Mouse (Mus musculus) cerebral cortex, adult 2 months (tissue): ENCODE data around the gene Ipo9.

ENCODE experiments used
- WGBS: fragments of 180-500 bp; shearing (Covaris S2); methylation state at CpG from one replicate; pipeline ENCODE4 v1.1.7; 2018; 5-methylcytosine and 5-hydroxymethylcytosine counted together

Ipo9 gene

DNA sequence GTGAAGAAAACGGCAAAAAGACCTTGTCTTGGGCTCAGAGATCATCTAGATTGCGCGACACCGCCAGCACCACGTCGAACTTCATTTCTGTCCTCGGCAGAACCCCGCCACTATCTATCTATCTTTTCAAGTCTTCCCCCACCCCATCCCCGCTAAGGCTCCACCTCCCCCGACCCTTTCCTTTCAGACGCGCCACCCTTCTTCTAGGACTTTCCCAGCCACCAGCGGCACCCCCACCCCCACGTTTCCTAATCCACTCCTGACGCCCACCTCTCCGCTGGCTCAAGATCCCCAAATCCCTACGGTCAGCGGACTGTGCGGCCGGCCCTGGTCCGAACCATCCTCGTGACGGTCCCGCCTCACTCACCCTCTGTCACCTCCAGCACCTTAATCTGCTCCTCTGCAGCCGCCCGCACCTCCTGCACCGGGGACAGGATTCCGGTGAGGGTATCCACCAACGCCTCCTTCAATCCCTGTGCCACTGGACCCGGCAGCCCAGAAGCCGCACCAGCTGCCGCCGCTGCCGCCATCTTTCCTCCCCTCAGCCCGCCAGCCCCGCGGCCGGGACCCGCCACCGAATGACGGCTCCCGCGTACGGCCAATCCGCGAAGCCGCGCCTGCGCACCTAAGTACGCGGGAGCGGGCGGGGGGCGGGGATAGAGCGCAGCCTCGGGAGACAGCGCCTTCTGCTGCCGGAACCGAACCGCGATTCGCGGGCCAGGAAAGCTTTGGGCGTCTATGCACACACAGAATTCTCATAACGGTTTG lies at the start of gene Ipo9:
TSS of gene Ipo9 (minus strand) at position 599 of the 768 bp plus-strand sequence.
- WGBS = 1% methylated on average over 65 of the region's 65 CpGs

DNA sequence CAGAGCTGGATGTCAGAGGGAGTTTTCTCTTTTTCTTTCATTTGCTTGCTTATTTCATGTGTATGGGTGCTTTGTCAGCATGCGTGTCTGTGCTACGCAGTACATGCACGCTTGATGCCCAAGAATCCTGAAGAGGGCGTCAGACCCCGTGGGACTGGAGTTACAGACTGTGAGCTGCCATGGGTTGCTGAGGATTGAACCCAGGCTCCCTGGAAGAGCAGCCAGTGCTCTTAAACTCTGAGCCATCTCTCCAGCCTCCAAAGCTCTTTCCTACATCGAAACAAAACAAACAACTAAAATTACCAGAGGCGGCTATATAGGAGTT lies 45.2 kb upstream of the Ipo9 start:
- 71% methylated on average over 7 of the region's 7 CpGs for WGBS

- WGBS = 67% methylated on average over 15 of the region's 15 CpGs
Measured at GRCm38 (mm10) chr1:135474861-135475570, 44.7 kb upstream of the Ipo9 start.

DNA sequence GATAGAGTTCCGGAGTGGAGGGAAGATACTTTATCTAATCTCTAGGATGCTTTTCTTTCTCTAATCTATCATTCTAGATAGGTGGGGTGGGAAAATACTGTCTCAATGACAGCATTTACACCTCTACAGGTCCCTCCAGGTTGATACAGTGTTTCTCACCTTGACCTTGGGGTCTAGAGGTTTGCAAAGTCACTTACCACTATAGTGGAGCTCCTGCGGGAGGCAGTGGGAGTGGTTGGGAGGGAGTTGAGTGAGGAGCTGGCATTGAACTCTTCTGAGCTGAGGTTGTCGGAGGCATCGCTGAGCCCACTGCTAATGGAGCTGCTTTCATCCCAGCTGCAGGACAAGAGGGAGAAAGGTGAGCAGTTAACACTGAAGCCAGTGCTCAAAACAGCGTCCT lies 42.2 kb upstream of the Ipo9 start:
- 97% methylated on average over 5 of the region's 5 CpGs for WGBS

GRCm38 (mm10) chr1:135471742-135472141 lies 41.4 kb upstream of the Ipo9 start:
- 59% methylated on average over 5 of the region's 5 CpGs for WGBS

GRCm38 (mm10) chr1:135470546-135470945 lies 40.2 kb upstream of the Ipo9 start:
- 90% methylated on average over 13 of the region's 13 CpGs for WGBS

GRCm38 (mm10) chr1:135467462-135467861 lies 37.2 kb upstream of the Ipo9 start:
- WGBS = 91% methylated on average over 5 of the region's 5 CpGs

GRCm38 (mm10) chr1:135466935-135467334 lies 36.6 kb upstream of the Ipo9 start:
- WGBS = 59% methylated on average over 3 of the region's 3 CpGs

- 87% methylated on average over 19 of the region's 19 CpGs for WGBS
Measured at GRCm38 (mm10) chr1:135465734-135466133, 35.4 kb upstream of the Ipo9 start.

DNA sequence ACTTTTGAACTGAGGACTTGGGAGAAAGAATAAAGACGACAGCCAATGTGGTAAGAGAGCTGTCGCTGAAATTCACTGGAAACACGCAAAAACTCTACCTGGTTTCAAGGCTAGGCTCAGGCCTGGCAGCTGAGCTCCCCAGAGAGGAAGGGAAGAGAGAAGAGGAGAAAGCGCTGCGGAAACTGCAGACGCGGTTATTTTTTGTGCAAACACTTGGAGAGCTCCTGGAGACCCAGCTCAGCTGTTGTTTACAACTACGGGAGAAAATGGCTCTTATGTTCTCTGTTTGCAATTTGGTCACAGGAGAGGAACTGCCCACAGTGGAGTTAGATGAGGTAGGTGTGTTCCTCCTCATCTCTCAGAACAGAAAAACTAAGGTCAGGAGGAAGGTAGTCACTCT lies 32.4 kb upstream of the Ipo9 start:
- 39% methylated on average over 8 of the region's 8 CpGs for WGBS

DNA sequence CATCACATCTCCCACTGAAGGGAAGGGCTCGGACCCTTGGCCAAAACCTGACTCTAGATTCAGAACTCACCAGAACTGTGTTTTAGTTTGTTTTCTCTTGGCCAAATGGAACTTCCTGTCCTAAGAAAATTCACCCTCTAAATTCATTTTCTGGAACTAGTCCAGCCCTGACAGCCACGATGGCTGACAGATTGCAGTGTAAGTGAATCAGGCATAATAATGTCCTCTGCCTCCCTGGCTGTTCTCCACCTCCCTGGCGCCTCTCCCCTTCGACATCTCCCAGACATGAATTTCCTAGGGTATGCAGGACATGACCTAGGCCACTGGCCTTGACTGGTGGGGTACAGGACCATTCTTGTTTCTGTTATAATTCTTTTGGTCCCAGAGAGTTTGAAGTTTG lies 32.0 kb upstream of the Ipo9 start:
- WGBS = 36% methylated on average over 4 of the region's 4 CpGs

DNA sequence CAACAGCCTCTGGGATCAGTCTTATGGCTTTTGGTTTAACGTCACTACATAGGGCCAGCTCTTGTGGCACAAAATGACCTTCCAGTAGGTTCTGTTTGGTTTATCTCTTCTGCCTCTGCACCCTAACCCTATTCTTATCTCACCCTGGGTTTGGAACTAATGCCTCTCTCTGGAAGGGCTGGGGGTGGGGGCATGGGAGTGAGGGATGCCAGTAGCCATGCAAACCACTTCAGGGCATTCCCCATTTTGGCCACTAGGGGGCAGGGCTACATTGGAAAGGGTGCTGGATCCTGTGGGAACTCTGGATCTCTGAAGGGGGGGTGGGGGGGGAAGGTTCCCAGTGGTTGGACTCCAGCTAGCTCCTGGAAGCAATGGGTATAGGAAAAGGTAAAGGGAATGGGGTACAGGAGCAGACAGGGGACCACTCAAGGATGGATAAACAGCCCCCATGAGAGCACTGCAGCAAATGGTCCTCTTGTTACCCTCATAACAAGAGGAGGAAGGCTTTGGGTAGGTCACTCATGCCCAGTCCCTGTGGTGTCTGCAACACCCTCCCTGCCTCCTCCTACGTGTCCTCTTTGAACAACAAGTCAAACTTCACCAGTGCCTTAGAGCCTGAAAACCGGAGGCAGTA lies 30.9 kb upstream of the Ipo9 start:
- WGBS = 70% methylated on average over 3 of the region's 3 CpGs

DNA sequence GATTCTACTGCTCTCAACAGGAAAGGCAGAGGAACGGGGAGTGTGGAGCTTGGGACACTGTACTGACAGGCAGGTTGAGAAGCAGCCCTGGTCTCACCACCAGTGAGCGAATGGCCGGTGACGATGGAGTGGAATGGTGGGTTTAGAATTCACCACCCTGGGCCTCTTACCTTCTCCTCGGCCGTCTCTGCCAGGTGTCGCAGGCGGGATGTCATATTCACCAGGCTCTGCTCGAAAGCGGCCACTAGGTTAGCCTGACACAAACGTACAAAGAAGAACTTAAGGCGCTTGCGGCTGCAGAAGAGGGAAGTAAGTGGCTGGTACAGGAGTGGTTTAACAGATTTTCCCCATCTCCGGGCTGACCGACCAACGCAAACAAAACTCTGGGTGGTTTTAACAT lies 30.2 kb upstream of the Ipo9 start:
- 92% methylated on average over 16 of the region's 16 CpGs for WGBS

- 86% methylated on average over 5 of the region's 5 CpGs for WGBS
Measured at GRCm38 (mm10) chr1:135457860-135458259, 27.6 kb upstream of the Ipo9 start.

GRCm38 (mm10) chr1:135452259-135452658 lies 22.0 kb upstream of the Ipo9 start:
- 62% methylated on average over 10 of the region's 10 CpGs for WGBS

- WGBS = 74% methylated on average over 2 of the region's 2 CpGs
Measured at GRCm38 (mm10) chr1:135451419-135451818, 21.1 kb upstream of the Ipo9 start.

DNA sequence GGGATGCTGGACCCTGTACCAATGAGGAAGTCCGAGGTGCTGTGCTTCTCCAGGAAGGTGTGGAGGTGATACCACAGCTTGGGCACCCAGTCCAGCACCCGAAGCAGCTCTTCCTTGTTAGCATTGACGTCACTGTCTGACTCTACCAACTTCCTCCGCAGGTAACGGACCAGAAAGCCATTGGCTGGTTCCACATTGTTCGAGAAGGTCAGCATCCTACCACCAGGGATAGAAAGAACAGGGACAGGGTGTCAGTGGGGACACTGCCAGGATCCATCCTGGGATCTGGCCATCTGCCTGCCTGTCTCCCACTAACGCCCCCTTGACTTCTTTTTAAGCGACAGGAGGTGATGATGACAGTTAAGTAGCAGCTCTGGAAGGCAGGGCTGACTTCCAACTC lies 19.6 kb upstream of the Ipo9 start:
- WGBS = 69% methylated on average over 8 of the region's 8 CpGs

DNA sequence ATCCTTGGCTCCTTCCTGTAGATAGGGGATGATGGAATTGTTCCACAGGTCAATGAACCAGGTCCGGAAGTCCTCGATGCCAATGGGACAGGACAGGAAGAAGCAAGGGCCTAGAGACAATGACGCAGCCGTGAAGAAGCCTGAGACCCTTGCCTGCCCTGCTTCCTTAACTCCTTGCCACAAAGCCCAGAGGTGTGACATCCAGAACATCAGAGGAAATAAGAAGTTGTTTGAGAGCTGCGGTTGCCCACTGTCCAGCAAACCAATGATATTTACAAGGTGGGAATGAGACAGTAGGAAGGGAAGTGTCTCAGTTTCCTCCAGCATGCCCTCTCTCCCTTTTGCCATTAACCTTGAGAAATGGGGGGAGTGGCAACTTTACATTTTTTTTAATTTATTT lies 18.6 kb upstream of the Ipo9 start:
- WGBS = 94% methylated on average over 5 of the region's 5 CpGs

GRCm38 (mm10) chr1:135443506-135443905 lies 13.2 kb upstream of the Ipo9 start:
- 86% methylated on average over 12 of the region's 12 CpGs for WGBS

DNA sequence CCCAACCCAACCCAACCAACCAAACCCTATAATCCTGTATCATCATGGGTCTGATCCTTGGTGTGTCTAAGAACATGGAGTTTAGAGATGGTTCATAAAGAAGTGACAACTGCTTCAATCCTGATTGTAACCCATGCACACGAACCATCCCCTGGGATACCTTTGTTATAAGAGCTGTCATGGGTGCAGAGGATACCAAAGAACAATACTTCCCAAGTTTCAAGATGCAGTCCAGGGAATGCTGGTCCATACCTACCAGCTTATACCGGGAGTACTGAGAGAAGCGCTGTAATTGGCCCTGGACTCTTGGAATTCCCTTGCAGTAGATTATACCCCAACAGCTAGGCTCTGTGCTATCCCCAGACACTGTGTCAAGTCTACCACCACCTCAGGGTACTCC lies 11.6 kb upstream of the Ipo9 start:
- WGBS = 98% methylated on average over 3 of the region's 3 CpGs

DNA sequence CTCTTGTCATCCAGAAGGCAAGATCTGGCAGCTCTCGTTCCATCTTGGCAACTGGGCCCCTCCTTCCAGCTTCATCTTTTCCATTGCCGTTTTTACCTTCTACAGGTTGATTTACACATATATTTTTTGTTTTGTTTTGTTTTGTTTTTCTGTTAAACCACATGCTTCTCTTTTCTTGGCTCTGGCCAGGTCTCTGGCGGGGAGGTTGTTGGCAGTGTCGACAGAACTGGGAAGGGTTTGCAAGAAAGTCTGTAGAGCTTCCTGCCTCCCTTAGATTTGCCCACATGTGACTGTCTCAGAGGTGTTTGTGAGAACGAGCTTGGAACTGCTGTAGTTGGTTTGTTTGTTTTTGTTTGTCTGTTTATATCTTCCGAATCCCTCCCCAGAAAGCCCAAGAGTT lies 10.7 kb upstream of the Ipo9 start:
- WGBS = 54% methylated on average over 6 of the region's 6 CpGs

- WGBS = 47% methylated on average over 6 of the region's 6 CpGs
Measured at GRCm38 (mm10) chr1:135438801-135439200, 8.5 kb upstream of the Ipo9 start.

- WGBS = 17% methylated on average over 2 of the region's 2 CpGs
Measured at GRCm38 (mm10) chr1:135435823-135436222, 5.5 kb upstream of the Ipo9 start.
